Mouse (Mus musculus) adrenal gland, postnatal 4 days (tissue): Measurements from ENCODE around the gene Tbr1. TPM values are rescaled to one million over a fixed set of nuclear protein-coding genes. Genes with fewer than 3 reads are reported as not detected.

Experiments used
- DNase-seq, 2 experiments: peaks; one replicate each; pipeline ENCODE4 v3.0.0; 2021 to 2022; ENCODE audit warnings: low spot score in 2 of 2, mixed read lengths in 2 of 2
- long read RNA-seq, 2 experiments: library from polyadenylated mRNA; stranded (forward); transcript quantifications; one replicate each; pipeline ENCODE4 v2.0.0; 2021
- total RNA-seq, 2 experiments: library from RNA; stranded (reverse); gene quantifications; 2 replicates each; pipeline ENCODE4 v1.2.3; 2021

Gene Tbr1
- total RNA-seq = under 1 TPM; 0.31 to 0.48 TPM
- long read RNA-seq, experiment 1 = 0 reads
- long read RNA-seq, experiment 2, partial matches to known transcripts = 0 of 1 reads
- long read RNA-seq, experiment 2, other reads (novel, unspliced or antisense) = 1 of 1 reads

GRCm38 (mm10) chr2:61802656-61803251, at the start of gene Tbr1:
TSS of gene Tbr1 (plus strand) at chr2:61802930.
- no peak for DNase-seq

- DNase-seq = no peak
These were observed 47.7 kb upstream of the Tbr1 start for GRCm38 (mm10) chr2:61754989-61755388.

- DNase-seq = no peak
These were observed 43.4 kb upstream of the Tbr1 start for GRCm38 (mm10) chr2:61759234-61759855.

GRCm38 (mm10) chr2:61760044-61760443, 42.7 kb upstream of the Tbr1 start:
- DNase-seq = no peak

GRCm38 (mm10) chr2:61764470-61765105, 38.1 kb upstream of the Tbr1 start:
- DNase-seq = no peak

- no peak for DNase-seq
These were observed 37.2 kb upstream of the Tbr1 start for GRCm38 (mm10) chr2:61765526-61765925.

GRCm38 (mm10) chr2:61780794-61781193, 21.9 kb upstream of the Tbr1 start:
- DNase-seq = no peak

GRCm38 (mm10) chr2:61794960-61795359, 7.8 kb upstream of the Tbr1 start:
- DNase-seq = no peak

- DNase-seq = no peak
These were observed 4.7 kb upstream of the Tbr1 start for GRCm38 (mm10) chr2:61798048-61798447.

GRCm38 (mm10) chr2:61803443-61804367, 975 bp downstream of the Tbr1 start:
- no peak for DNase-seq

- DNase-seq = no peak
These were observed 1.7 kb downstream of the Tbr1 start for GRCm38 (mm10) chr2:61804382-61804840.

- no peak for DNase-seq
These were observed 2.3 kb downstream of the Tbr1 start for GRCm38 (mm10) chr2:61804841-61805540.

- DNase-seq = no peak
These were observed 3.0 kb downstream of the Tbr1 start for GRCm38 (mm10) chr2:61805541-61806345.

- no peak for DNase-seq
These were observed 3.7 kb downstream of the Tbr1 start for GRCm38 (mm10) chr2:61806346-61806825.

- no peak for DNase-seq
These were observed 4.4 kb downstream of the Tbr1 start for GRCm38 (mm10) chr2:61807151-61807550.

- no peak for DNase-seq
These were observed 5.1 kb downstream of the Tbr1 start for GRCm38 (mm10) chr2:61807781-61808180.

GRCm38 (mm10) chr2:61808776-61809175, 6.0 kb downstream of the Tbr1 start:
- no peak for DNase-seq

GRCm38 (mm10) chr2:61809381-61809780, 6.7 kb downstream of the Tbr1 start:
- DNase-seq = no peak

- no peak for DNase-seq
These were observed 8.0 kb downstream of the Tbr1 start for GRCm38 (mm10) chr2:61810751-61811150.

- DNase-seq = no peak
These were observed 8.4 kb downstream of the Tbr1 start for GRCm38 (mm10) chr2:61811163-61811506.
